Mouse (Mus musculus) heart, postnatal 0 days (tissue): ENCODE data around the gene Meaf6. TPM values are rescaled to one million over a fixed set of nuclear protein-coding genes. Genes with fewer than 3 reads are reported as not detected.
A peak's percentile ranks its signal among the peaks of the same experiment; 100 is the strongest.

Experiments used
- ATAC-seq: fragments of 200-750 bp; cut with Nextera tagmentation; 2 replicates; pipeline ENCODE4 v1.8.0; 2017; ENCODE audit warnings: low read depth, moderate number of reproducible peaks, moderate library complexity; ENCODE audit not compliant: insufficient read depth
- DNase-seq: peaks from one replicate; pipeline ENCODE4 v3.0.0-alpha.2; 2016; ENCODE audit warnings: low spot score
- H3K27ac ChIP-seq: fragments of 300-500 bp; sonication (generic); 2 replicates; pipeline ENCODE4 v1.5.1; 2014; ENCODE audit warnings: low read depth, mild to moderate bottlenecking
- H3K27me3 ChIP-seq: fragments of 300-500 bp; sonication (generic); 2 replicates; pipeline ENCODE4 v1.6.1; 2014; ENCODE audit warnings: low read length, mixed read lengths; ENCODE audit not compliant: control insufficient read depth, insufficient read depth
- H3K36me3 ChIP-seq: fragments of 300-500 bp; sonication (generic); replicated peaks from 2 replicates; pipeline ENCODE4 v1.6.1; 2014; ENCODE audit warnings: low read length, mixed read lengths; ENCODE audit not compliant: control insufficient read depth, insufficient read depth
- H3K4me1 ChIP-seq: fragments of 300-500 bp; sonication (generic); 2 replicates; pipeline ENCODE4 v1.6.1; 2014; ENCODE audit warnings: antibody characterized with exemption; ENCODE audit not compliant: control insufficient read depth, insufficient read depth
- H3K4me2 ChIP-seq: fragments of 300-500 bp; sonication (generic); 2 replicates; pipeline ENCODE4 v1.6.1; 2014; ENCODE audit warnings: low read depth, mild to moderate bottlenecking, low read length, moderate library complexity
- H3K4me3 ChIP-seq: fragments of 300-500 bp; sonication (generic); 2 replicates; pipeline ENCODE4 v1.5.1; 2014; ENCODE audit warnings: low read depth, low read length
- H3K9ac ChIP-seq: fragments of 300-500 bp; sonication (generic); replicated peaks from 2 replicates; pipeline ENCODE4 v1.6.1; 2014; ENCODE audit warnings: low read depth, low read length, mixed read lengths
- H3K9me3 ChIP-seq: fragments of 300-500 bp; sonication (generic); replicated peaks from 2 replicates; pipeline ENCODE4 v1.6.1; 2016; ENCODE audit warnings: low read length; ENCODE audit not compliant: control insufficient read depth
- CTCF ChIP-seq: IDR thresholded peaks from 2 replicates; pipeline ENCODE4 v1.5.1; 2016; ENCODE audit warnings: antibody characterized with exemption, control low read depth, low read depth
- EP300 ChIP-seq: IDR thresholded peaks from 2 replicates; pipeline ENCODE4 v1.6.1; 2016; ENCODE audit warnings: antibody characterized with exemption, low read depth
- WGBS: fragments of 180-500 bp; shearing (Covaris S2); extraction: QIAGEN DNeasy Blood & Tissue Kit; methylation state at CpG from one replicate; pipeline ENCODE4 v1.1.7; 2014; 5-methylcytosine and 5-hydroxymethylcytosine counted together
- polyA plus RNA-seq: library from polyadenylated mRNA; unstranded; fragments of >200 nt; fragmentation: Nextera tagmentation; extraction: Ambion mirVana; gene quantifications from 2 replicates; pipeline ENCODE4 v1.2.1, GENCODE M21; 2015
- total RNA-seq: library from RNA; depleted of rRNA; stranded (reverse); fragments of >200 nt; gene quantifications from 2 replicates; pipeline ENCODE4 v1.2.3, GENCODE M21; 2014; ENCODE audit warnings: low replicate concordance

The Meaf6 gene
- total and polyA plus RNA-seq, 2 experiments from 2014 or later, result 28.9 TPM

DNA sequence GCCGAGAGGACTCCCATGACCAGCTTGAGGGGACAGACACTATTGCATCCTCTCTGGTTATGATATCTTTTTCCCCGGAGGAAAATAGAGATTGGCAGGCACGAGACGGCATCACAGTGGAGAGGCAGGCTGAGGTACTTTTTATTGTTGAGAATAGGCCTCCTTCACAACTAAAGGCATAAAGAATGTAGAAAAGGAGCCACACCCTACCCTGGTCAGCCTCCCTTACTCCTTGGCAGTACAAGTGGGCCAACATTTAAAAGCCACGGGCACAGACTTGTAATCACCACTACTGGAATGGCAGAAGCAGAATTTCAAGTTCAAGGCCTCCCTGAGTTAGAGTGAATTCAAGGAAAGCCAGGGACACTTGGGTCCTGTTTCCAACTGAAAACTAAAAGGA lies 26.9 kb upstream of the Meaf6 start:
- H3K36me3 ChIP-seq, result peaks cover 25% of the 10 kb centered on the region
- no peaks in the 10 kb centered on the region for H3K27me3 ChIP-seq
- no peak overlapping the region for H3K4me3 ChIP-seq
- no peaks in the 10 kb centered on the region for H3K9me3 ChIP-seq
- no peak overlapping the region for H3K27ac ChIP-seq
- H3K9ac ChIP-seq, result no peak overlapping the region
- DNase-seq, result no peak
- no peak overlapping the region for H3K4me2 ChIP-seq
- H3K4me1 ChIP-seq, result peaks cover 15% of the 10 kb centered on the region; the same call in 1 of the 2 replicates
- no peak for ATAC-seq
- WGBS, result 27% methylated on average over 5 of the region's 5 CpGs
- TF ChIP-seq CTCF (no peak), EP300 (no peak)

GRCm38 (mm10) chr4:125059025-125059424 lies 25.9 kb upstream of the Meaf6 start:
- ATAC-seq (peak; percentile 75), DNase-seq (peak; percentile 51)
- no peak overlapping the region for H3K4me3 ChIP-seq
- H3K4me1 ChIP-seq, result peaks cover 15% of the 10 kb centered on the region; the same call in 1 of the 2 replicates
- peaks cover 15% of the 10 kb centered on the region for H3K36me3 ChIP-seq
- TF ChIP-seq CTCF (peak; percentile 83), EP300 (no peak)
- H3K27me3 ChIP-seq, result no peaks in the 10 kb centered on the region
- no peak overlapping the region for H3K27ac ChIP-seq
- H3K9me3 ChIP-seq, result no peaks in the 10 kb centered on the region
- H3K9ac ChIP-seq, result no peak overlapping the region
- 2% methylated on average over 8 of the region's 8 CpGs for WGBS
- H3K4me2 ChIP-seq, result peak overlapping the region; percentile 30; the same call in 1 of the 2 replicates

DNA sequence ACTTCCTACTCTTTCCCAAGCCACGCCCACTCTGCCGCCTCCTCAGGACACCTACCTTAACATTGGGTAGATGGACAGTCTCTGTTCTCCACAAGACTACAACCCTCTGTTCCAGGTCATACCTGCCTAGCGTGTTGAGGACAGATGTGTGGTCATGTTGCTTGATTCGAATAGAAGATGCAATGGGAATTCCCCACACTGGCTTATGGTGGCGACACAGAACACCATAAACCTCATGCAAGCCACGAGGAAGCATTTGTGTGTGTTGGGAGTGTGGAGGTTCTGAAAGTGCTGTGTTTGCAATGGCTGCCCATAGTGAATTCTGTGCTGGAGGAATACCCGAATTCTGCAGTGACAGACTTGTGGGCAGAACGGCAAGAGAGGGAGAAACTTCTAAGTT lies 21.1 kb upstream of the Meaf6 start:
- Histone ChIP-seq H3K27me3 (no peaks in the 10 kb centered on the region), H3K9ac (no peak overlapping the region), H3K27ac (no peak overlapping the region), H3K36me3 (peaks cover 7% of the 10 kb centered on the region; the same call in 1 of the 2 replicates), H3K4me2 (no peak overlapping the region), H3K4me3 (no peak overlapping the region), H3K4me1 (peaks cover 10% of the 10 kb centered on the region), H3K9me3 (no peaks in the 10 kb centered on the region)
- DNase-seq (no peak), ATAC-seq (no peak)
- no peak for TF ChIP-seq CTCF
- TF ChIP-seq EP300, result no peak
- WGBS, result 60% methylated on average over 8 of the region's 8 CpGs

GRCm38 (mm10) chr4:125065517-125066307 lies 19.2 kb upstream of the Meaf6 start, which contains the start of gene Dnali1:
TSS of gene Dnali1 (minus strand) at chr4:125065703.
- Histone ChIP-seq H3K27ac (peak within 1 kb of the TSS; percentile 70), H3K9me3 (no peaks in the 10 kb centered on the region), H3K4me1 (peaks cover 9% of the 10 kb centered on the region), H3K4me3 (peak within 1 kb of the TSS; percentile 88), H3K27me3 (no peaks in the 10 kb centered on the region), H3K4me2 (peak within 1 kb of the TSS; percentile 93), H3K36me3 (peaks cover 24% of the 10 kb centered on the region), H3K9ac (peak within 1 kb of the TSS; percentile 88)
- peak; percentile 21; the same call in 1 of the 2 replicates for ATAC-seq
- TF ChIP-seq EP300, result no peak
- TF ChIP-seq CTCF, result no peak
- DNase-seq, result peak; percentile 26
- 2% methylated on average over 26 of the region's 26 CpGs for WGBS

- H3K27me3 ChIP-seq, result no peaks in the 10 kb centered on the region
- TF ChIP-seq CTCF (no peak), EP300 (peak; percentile 55; the same call in 1 of the 2 replicates)
- ATAC-seq, result peak; percentile 94
- under 1% methylated on average over 77 of the region's 78 CpGs for WGBS
- H3K9me3 ChIP-seq, result no peaks in the 10 kb centered on the region
- DNase-seq, result peak; percentile 85
- H3K4me2 ChIP-seq, result peak within 1 kb of the TSS; percentile 93
- peak within 1 kb of the TSS; percentile 70 for H3K27ac ChIP-seq
- H3K36me3 ChIP-seq, result peaks cover 35% of the 10 kb centered on the region
- peaks cover 9% of the 10 kb centered on the region for H3K4me1 ChIP-seq
- H3K9ac ChIP-seq, result peak within 1 kb of the TSS; percentile 88
- peak within 1 kb of the TSS; percentile 88 for H3K4me3 ChIP-seq
Measured at GRCm38 (mm10) chr4:125066490-125067370, 18.2 kb upstream of the Meaf6 start, which contains the start of gene Snip1. TSS of gene Snip1 (plus strand) at chr4:125066672.
